Mouse (Mus musculus): ENCODE data around the gene Olfr331.
A peak's percentile ranks its signal among the peaks of the same experiment; 100 is the strongest.
"Not testable (repeated sequence)": the region's sequence is repeated elsewhere in the genome, so short reads cannot be mapped to it uniquely, and the experiment has no call there.

The Olfr331 gene

DNA sequence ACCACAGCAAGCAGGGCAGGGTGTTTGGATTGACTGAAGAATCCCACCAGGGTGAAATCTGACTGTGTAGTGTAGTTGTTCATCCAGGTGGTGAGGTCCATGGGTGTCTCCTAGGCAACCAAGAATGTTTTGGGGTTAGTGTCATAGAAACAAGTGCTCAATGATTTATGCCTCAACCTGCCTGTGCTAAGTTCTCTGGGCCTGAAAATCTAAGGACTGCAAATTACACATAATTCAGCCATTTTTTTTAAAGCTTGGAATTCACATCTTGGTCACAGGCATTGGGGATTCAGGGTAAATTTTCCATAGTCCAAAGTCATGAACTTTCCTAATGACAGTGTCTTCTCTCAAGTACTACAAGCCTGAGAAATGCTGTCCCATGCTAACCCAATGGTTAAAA is at the start of gene Olfr331:
Gene Olfr331 (minus strand): TSS at position 101 of the 400 bp plus-strand sequence.
- not testable (repeated sequence) for DNase-seq (ENCODE audit: low read depth in 1 of 2, low spot score in 2 of 2)

- DNase-seq (ENCODE audit: low read depth in 1 of 2, low spot score in 2 of 2) = no peak
These were observed 44.0 kb upstream of the Olfr331 start, which contains the start of gene Olfr329-ps for GRCm38 (mm10) chr11:58546322-58546721. Gene Olfr329-ps, minus strand, starts transcription at chr11:58546422.

DNA sequence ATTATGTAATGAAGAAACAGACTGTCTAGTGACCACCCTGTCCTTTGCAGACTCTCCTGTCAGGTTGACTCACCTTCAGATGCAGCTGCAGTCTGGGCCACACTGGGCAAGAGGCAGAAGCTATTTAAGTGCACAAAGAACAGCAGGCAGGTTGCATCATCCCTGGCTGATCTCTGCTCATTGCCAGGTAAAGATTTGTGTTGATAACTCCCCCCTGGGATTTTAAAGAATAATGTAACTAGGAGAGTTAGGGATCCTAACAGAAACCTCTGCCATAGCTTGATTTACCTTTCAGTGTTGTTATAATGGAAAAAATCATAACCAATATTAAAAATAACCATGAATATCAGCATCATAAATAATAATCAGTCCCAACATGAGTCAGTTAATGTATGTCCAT is 32.4 kb upstream of the Olfr331 start, which contains the start of gene Olfr330:
Gene Olfr330 (minus strand): TSS at position 101 of the 400 bp plus-strand sequence.
- not testable (repeated sequence) for DNase-seq (ENCODE audit: low read depth in 1 of 2, low spot score in 2 of 2)

DNA sequence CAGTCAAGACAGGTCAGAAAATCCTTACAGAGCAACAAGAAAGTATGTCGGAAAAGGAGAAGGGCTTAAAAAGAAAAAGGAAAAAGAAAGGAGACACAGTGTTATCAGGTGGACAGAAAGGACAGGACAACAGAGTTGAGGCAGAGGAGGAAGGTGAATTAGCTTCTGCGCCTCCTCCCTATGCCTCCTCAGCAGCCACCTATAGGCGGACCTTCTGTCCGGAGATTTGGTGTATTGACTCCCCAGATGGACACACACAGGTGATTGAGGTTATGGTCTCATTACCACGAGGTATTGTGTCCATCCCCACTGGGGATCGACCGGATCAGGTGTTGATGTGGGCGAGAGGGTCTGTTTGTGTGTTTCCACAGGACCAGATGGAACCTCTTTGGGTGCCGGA is 17.4 kb upstream of the Olfr331 start:
- DNase-seq (ENCODE audit: low read depth in 1 of 2, low spot score in 2 of 2) = peak in 1 of 2 experiments; percentile 6

GRCm38 (mm10) chr11:58518916-58519315 is 16.5 kb upstream of the Olfr331 start:
- peak; percentile 49 to 55 for DNase-seq (ENCODE audit: low read depth in 1 of 2, low spot score in 2 of 2)

DNA sequence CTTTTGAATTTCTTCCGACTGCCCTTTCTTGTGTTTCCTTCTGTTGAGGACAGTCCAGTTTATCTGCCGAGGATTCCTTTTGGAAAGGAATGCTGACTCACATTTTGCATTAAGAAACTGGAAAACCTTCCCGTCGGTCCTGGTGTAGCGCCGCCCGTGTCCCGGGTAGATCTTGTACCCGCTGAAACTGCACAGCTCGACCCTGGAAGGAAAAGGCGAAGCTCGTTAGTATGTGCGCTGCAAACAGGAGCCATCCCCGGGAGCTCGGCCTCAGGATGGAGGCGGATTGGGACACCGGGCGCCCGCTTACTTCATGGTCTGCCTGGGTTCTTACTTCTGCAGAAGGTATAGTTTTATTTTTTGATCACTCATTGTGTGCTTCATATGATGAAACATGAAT is 6.7 kb upstream of the Olfr331 start:
- DNase-seq (ENCODE audit: low read depth in 1 of 2, low spot score in 2 of 2) = not testable (repeated sequence)

GRCm38 (mm10) chr11:58499290-58499689 is 3.1 kb downstream of the Olfr331 start:
- DNase-seq (ENCODE audit: low read depth in 1 of 2, low spot score in 2 of 2) = no peak

DNA sequence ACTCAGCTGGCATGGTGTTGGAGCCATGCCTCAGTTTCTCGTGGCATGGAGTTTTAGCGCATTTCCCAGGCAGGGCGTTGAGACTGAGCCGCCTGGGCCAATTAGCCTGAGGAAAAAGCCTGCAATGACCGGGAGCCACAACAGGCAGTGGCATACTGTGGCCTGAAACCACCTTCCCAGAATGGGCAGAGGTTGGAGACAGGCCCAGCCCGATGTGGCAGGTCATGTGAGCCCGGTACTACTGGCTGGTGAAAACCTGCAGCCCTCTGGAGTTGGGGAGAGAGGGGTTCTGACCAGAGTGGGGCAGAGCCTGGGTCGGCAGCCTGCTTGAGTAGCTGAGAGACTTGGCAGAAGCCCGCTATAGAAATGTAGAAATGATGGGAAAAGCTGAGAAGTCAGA is 3.6 kb downstream of the Olfr331 start:
- DNase-seq (ENCODE audit: low read depth in 1 of 2, low spot score in 2 of 2) = no peak

- no peak for DNase-seq (ENCODE audit: low read depth in 1 of 2, low spot score in 2 of 2)
These were observed 9.9 kb downstream of the Olfr331 start, which contains the start of gene Olfr332 for GRCm38 (mm10) chr11:58492455-58492854. Gene Olfr332, minus strand, starts transcription at chr11:58492555.

DNA sequence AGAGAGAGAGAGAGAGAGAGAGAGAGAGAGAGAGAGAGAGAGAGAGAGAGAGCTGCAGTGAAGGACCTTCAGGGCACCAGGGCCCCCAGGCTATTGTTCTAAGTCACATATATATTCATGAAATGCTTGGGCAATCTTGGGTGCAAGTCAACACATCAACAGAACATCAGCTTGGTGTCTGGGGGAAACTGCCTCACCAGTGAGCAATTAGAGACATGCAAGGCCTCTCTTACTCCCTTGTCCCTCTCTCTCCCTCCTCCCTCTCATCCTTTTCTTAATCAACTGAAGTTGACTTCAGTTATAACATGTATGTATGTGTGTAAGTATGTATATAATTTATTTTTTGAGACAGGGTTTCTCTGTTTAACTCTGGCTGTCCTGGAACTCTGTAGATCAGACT is 40.2 kb downstream of the Olfr331 start, which contains the start of gene Olfr30:
Gene Olfr30 (minus strand): TSS at position 101 of the 400 bp plus-strand sequence.
- no peak for DNase-seq (ENCODE audit: low read depth in 1 of 2, low spot score in 2 of 2)

- DNase-seq (ENCODE audit: low read depth in 1 of 2, low spot score in 2 of 2) = no peak
These were observed 48.8 kb downstream of the Olfr331 start for GRCm38 (mm10) chr11:58453592-58453991.

DNA sequence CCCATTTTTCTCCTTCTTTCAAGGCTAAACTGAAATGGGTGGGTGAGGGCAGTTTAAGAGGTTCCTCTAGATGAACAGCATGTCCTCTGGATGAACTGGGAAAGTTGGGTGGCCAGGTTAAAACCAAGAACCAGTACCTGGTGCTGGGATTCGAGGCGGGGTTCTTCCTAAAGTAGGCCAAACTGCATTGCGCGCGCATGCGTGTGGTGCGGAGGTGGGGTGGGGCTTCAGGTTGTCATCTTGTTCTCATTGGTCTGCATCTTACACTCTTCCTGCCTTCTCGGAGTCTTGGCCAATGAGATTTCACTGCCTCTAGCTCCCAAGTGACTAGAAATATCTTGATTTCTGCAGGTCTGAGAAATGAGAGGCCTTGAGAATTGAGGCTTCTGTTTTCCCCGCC is 49.6 kb downstream of the Olfr331 start, which contains the start of gene Lypd9:
Gene Lypd9 (minus strand): TSS at position 165 of the 400 bp plus-strand sequence.
- DNase-seq (ENCODE audit: low read depth in 1 of 2, low spot score in 2 of 2) = no peak

Data from monocyte, adult 2 months (primary cell).